Mouse (Mus musculus): ENCODE results near the gene Cdk5. TPM values are rescaled to one million over a fixed set of nuclear protein-coding genes. Genes with fewer than 3 reads are reported as not detected.

Gene Cdk5
- polyA plus RNA-seq, 1 experiment from 2014 or later = 50.1 TPM

GRCm38 (mm10) chr5:24447624-24448298, 24.4 kb upstream of the Cdk5 start, which contains the start of gene Tmub1:
Gene Tmub1, minus strand, starts transcription at chr5:24447854.
- Histone ChIP-seq H3K27ac (peak within 1 kb of the TSS; percentile 34), H3K9ac (peak within 1 kb of the TSS; percentile 59), H3K4me1 (peaks cover 49% of the 10 kb centered on the region), H3K4me3 (replicated peaks) (peak within 1 kb of the TSS; percentile 68), H3K9me3 (replicated peaks) (no peaks in the 10 kb centered on the region), H3K27me3 (peaks cover 3% of the 10 kb centered on the region; the same call in 1 of the 2 replicates), H3K36me3 (peaks cover 11% of the 10 kb centered on the region), H3K4me2 (peak within 1 kb of the TSS; percentile 76)
- WGBS = 2% methylated on average over 34 of the region's 34 CpGs
- ATAC-seq (replicated peaks; ENCODE audit: low FRiP score) = peak; percentile 66

- H3K27ac ChIP-seq = no peak overlapping the region
- 90% methylated on average over 7 of the region's 7 CpGs for WGBS
- no peak overlapping the region for H3K9ac ChIP-seq
- H3K36me3 ChIP-seq = peaks cover 23% of the 10 kb centered on the region
- ATAC-seq (replicated peaks; ENCODE audit: low FRiP score) = no peak
- peaks cover 45% of the 10 kb centered on the region for H3K4me1 ChIP-seq
- peak overlapping the region; percentile 68; the same call in 1 of the 2 replicates for H3K4me3 ChIP-seq (replicated peaks)
- peaks cover 3% of the 10 kb centered on the region; the same call in 1 of the 2 replicates for H3K27me3 ChIP-seq
- peak overlapping the region; percentile 76 for H3K4me2 ChIP-seq
- no peaks in the 10 kb centered on the region for H3K9me3 ChIP-seq (replicated peaks)
Observed at GRCm38 (mm10) chr5:24446630-24447029, 23.3 kb upstream of the Cdk5 start.

- 55% methylated on average over 20 of the region's 20 CpGs for WGBS
- ATAC-seq (replicated peaks; ENCODE audit: low FRiP score) = 0 out of 2 replicates have a peak, but pooled peaks have one; percentile 1
- Histone ChIP-seq H3K4me2 (peak overlapping the region; percentile 85), H3K9me3 (replicated peaks) (no peaks in the 10 kb centered on the region), H3K27me3 (peaks cover 3% of the 10 kb centered on the region; the same call in 1 of the 2 replicates), H3K4me3 (replicated peaks) (peak overlapping the region; percentile 91), H3K9ac (peak overlapping the region; percentile 98), H3K4me1 (peaks cover 36% of the 10 kb centered on the region), H3K27ac (peak overlapping the region; percentile 94), H3K36me3 (peaks cover 33% of the 10 kb centered on the region)
Observed at GRCm38 (mm10) chr5:24445428-24446080, 22.2 kb upstream of the Cdk5 start.

- Histone ChIP-seq H3K9ac (peak within 1 kb of the TSS; percentile 98), H3K4me3 (replicated peaks) (peak within 1 kb of the TSS; percentile 91), H3K27me3 (peaks cover 1% of the 10 kb centered on the region; the same call in 1 of the 2 replicates), H3K36me3 (peaks cover 40% of the 10 kb centered on the region), H3K4me2 (peak within 1 kb of the TSS; percentile 85), H3K9me3 (replicated peaks) (no peaks in the 10 kb centered on the region), H3K4me1 (peaks cover 36% of the 10 kb centered on the region), H3K27ac (peak within 1 kb of the TSS; percentile 94)
- ATAC-seq (replicated peaks; ENCODE audit: low FRiP score) = peak; percentile 85
- under 1% methylated on average over 60 of the region's 60 CpGs for WGBS
Observed at GRCm38 (mm10) chr5:24444746-24445427, 21.6 kb upstream of the Cdk5 start, which contains the start of gene Fastk. Gene Fastk, minus strand, starts transcription at chr5:24445287.

GRCm38 (mm10) chr5:24443927-24444326, 20.6 kb upstream of the Cdk5 start:
- H3K27ac ChIP-seq = peak overlapping the region; percentile 94; the same call in 1 of the 2 replicates
- peak overlapping the region; percentile 91 for H3K4me3 ChIP-seq (replicated peaks)
- peaks cover 50% of the 10 kb centered on the region for H3K36me3 ChIP-seq
- H3K4me2 ChIP-seq = peak overlapping the region; percentile 85
- no peak for ATAC-seq (replicated peaks; ENCODE audit: low FRiP score)
- no peaks in the 10 kb centered on the region for H3K27me3 ChIP-seq
- peak overlapping the region; percentile 98 for H3K9ac ChIP-seq
- H3K4me1 ChIP-seq = peaks cover 36% of the 10 kb centered on the region
- WGBS = 82% methylated on average over 12 of the region's 12 CpGs
- H3K9me3 ChIP-seq (replicated peaks) = no peaks in the 10 kb centered on the region

GRCm38 (mm10) chr5:24443204-24443603, 19.9 kb upstream of the Cdk5 start:
- H3K9ac ChIP-seq = no peak overlapping the region
- no peak overlapping the region for H3K4me2 ChIP-seq
- peaks cover 36% of the 10 kb centered on the region for H3K4me1 ChIP-seq
- no peaks in the 10 kb centered on the region for H3K27me3 ChIP-seq
- H3K36me3 ChIP-seq = peaks cover 57% of the 10 kb centered on the region
- no peak overlapping the region; the same call in 1 of the 2 replicates for H3K4me3 ChIP-seq (replicated peaks)
- ATAC-seq (replicated peaks; ENCODE audit: low FRiP score) = no peak
- no peaks in the 10 kb centered on the region for H3K9me3 ChIP-seq (replicated peaks)
- no peak overlapping the region for H3K27ac ChIP-seq
- 88% methylated on average over 7 of the region's 7 CpGs for WGBS

GRCm38 (mm10) chr5:24442029-24442428, 18.7 kb upstream of the Cdk5 start:
- no peak for ATAC-seq (replicated peaks; ENCODE audit: low FRiP score)
- Histone ChIP-seq H3K4me2 (no peak overlapping the region), H3K9ac (no peak overlapping the region), H3K9me3 (replicated peaks) (no peaks in the 10 kb centered on the region), H3K36me3 (peaks cover 69% of the 10 kb centered on the region), H3K4me1 (peaks cover 26% of the 10 kb centered on the region), H3K4me3 (replicated peaks) (no peak overlapping the region), H3K27me3 (no peaks in the 10 kb centered on the region), H3K27ac (no peak overlapping the region)
- 83% methylated on average over 9 of the region's 9 CpGs for WGBS

GRCm38 (mm10) chr5:24441187-24441586, 17.9 kb upstream of the Cdk5 start:
- Histone ChIP-seq H3K36me3 (peaks cover 77% of the 10 kb centered on the region), H3K9me3 (replicated peaks) (no peaks in the 10 kb centered on the region), H3K27ac (no peak overlapping the region), H3K4me3 (replicated peaks) (no peak overlapping the region), H3K27me3 (no peaks in the 10 kb centered on the region), H3K9ac (no peak overlapping the region), H3K4me1 (peaks cover 22% of the 10 kb centered on the region), H3K4me2 (no peak overlapping the region)
- 96% methylated on average over 8 of the region's 8 CpGs for WGBS
- ATAC-seq (replicated peaks; ENCODE audit: low FRiP score) = no peak

- H3K9ac ChIP-seq = no peak overlapping the region
- H3K27ac ChIP-seq = no peak overlapping the region
- H3K9me3 ChIP-seq (replicated peaks) = no peaks in the 10 kb centered on the region
- peaks cover 7% of the 10 kb centered on the region for H3K4me1 ChIP-seq
- H3K4me2 ChIP-seq = no peak overlapping the region
- no peaks in the 10 kb centered on the region for H3K27me3 ChIP-seq
- H3K36me3 ChIP-seq = peaks cover 100% of the 10 kb centered on the region
- no peak overlapping the region for H3K4me3 ChIP-seq (replicated peaks)
- 87% methylated on average over 8 of the region's 8 CpGs for WGBS
- ATAC-seq (replicated peaks; ENCODE audit: low FRiP score) = no peak
Observed at GRCm38 (mm10) chr5:24433993-24434392, 10.7 kb upstream of the Cdk5 start.

- Histone ChIP-seq H3K4me3 (replicated peaks) (peak overlapping the region; percentile 78), H3K27me3 (no peaks in the 10 kb centered on the region), H3K9ac (peak overlapping the region; percentile 8; the same call in 1 of the 2 replicates), H3K27ac (peak overlapping the region; percentile 79), H3K36me3 (peaks cover 46% of the 10 kb centered on the region), H3K4me1 (peaks cover 54% of the 10 kb centered on the region), H3K9me3 (replicated peaks) (no peaks in the 10 kb centered on the region), H3K4me2 (peak overlapping the region; percentile 87)
- no peak for ATAC-seq (replicated peaks; ENCODE audit: low FRiP score)
- 20% methylated on average over 9 of the region's 9 CpGs for WGBS
Observed at GRCm38 (mm10) chr5:24428596-24428995, 5.3 kb upstream of the Cdk5 start.

- peak; percentile 10 for ATAC-seq (replicated peaks; ENCODE audit: low FRiP score)
- peak overlapping the region; percentile 87 for H3K4me2 ChIP-seq
- no peaks in the 10 kb centered on the region for H3K27me3 ChIP-seq
- peak overlapping the region; percentile 8; the same call in 1 of the 2 replicates for H3K9ac ChIP-seq
- 11% methylated on average over 15 of the region's 15 CpGs for WGBS
- H3K27ac ChIP-seq = peak overlapping the region; percentile 79
- H3K4me1 ChIP-seq = peaks cover 55% of the 10 kb centered on the region
- peak overlapping the region; percentile 78 for H3K4me3 ChIP-seq (replicated peaks)
- peaks cover 40% of the 10 kb centered on the region for H3K36me3 ChIP-seq
- no peaks in the 10 kb centered on the region for H3K9me3 ChIP-seq (replicated peaks)
Observed at GRCm38 (mm10) chr5:24427981-24428402, 4.7 kb upstream of the Cdk5 start.
